Mouse (Mus musculus): ENCODE results near the gene Ccdc71l. TPM values are rescaled to one million over a fixed set of nuclear protein-coding genes. Genes with fewer than 3 reads are reported as not detected.

Gene Ccdc71l
- 4.4 and 5.0 TPM in 2 replicates for polyA plus RNA-seq (2012; rRNA removed)

DNA sequence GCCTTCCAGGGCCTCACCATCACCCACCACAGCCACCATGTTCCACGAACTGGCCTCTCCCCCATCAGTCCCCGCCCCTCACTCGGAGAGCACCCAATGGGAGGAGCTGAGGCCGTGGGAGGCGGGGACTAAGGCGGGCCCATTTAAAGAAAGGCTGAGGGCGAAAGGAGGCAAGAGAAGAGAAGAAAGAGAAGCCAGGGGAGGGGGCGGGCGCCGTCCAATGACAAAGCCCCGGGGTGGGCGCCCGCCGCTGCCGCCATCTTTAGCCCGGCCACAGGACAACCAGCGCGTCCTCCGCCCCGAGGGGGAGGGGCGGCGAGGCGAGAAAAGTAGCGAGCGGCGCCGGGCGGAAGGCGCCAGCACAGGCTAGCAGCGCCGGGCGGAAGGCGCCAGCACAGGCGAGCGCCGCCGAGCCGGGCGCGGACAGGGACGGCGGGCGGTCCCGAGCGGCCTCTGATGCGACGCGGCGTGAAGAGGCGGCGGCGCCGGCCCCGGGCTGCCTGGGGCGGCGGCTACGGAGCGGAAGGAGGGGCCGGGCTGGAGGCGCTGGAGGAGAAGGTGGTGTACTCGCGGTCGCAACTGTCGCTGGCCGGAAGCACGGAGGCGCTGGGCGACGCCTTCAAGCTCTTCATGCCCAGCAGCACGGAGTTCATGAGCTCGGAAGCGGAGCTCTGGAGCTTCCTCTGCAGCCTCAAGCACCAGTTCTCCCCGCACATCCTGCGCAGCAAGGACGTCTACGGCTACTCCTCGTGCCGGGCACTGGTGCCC lies at the start of gene Ccdc71l:
Ccdc71l (plus strand) TSS at position 177 of the 768 bp plus-strand sequence.
- TF ChIP-seq CTCF (conservative IDR thresholded peaks at IDR 0.05; ENCODE audit: insufficient read depth, insufficient read length, low read depth, low read length) = no peak
- no peak for TF ChIP-seq POLR2A (IDR thresholded peaks at IDR 0.05; ENCODE audit: low read depth, low read length)
- Histone ChIP-seq H3K27me3 (replicated peaks; ENCODE audit: control insufficient read depth, insufficient read depth, low read length) (no peaks in the 10 kb centered on the region), H3K27ac (ENCODE audit: insufficient read depth, low read depth, low read length) (peak within 1 kb of the TSS; percentile 75), H3K36me3 (ENCODE audit: control insufficient read depth, insufficient read depth, low read length) (no peaks in the 10 kb centered on the region), H3K4me1 (ENCODE audit: control insufficient read depth, insufficient read depth, low read length) (peaks cover 5% of the 10 kb centered on the region; the same call in 1 of the 2 replicates), H3K4me3 (ENCODE audit: insufficient read depth, low read depth, low read length) (peak within 1 kb of the TSS; percentile 92)
- DNase-seq = peak; percentile 88
- 1% methylated on average over 76 of the region's 78 CpGs for WGBS

- no peak overlapping the region for H3K27ac ChIP-seq (ENCODE audit: insufficient read depth, low read depth, low read length)
- no peaks in the 10 kb centered on the region for H3K4me1 ChIP-seq (ENCODE audit: control insufficient read depth, insufficient read depth, low read length)
- no peak for DNase-seq
- 22% methylated on average over 1 of the region's 1 CpGs for WGBS
- no peak overlapping the region for H3K4me3 ChIP-seq (ENCODE audit: insufficient read depth, low read depth, low read length)
- no peaks in the 10 kb centered on the region for H3K27me3 ChIP-seq (replicated peaks; ENCODE audit: control insufficient read depth, insufficient read depth, low read length)
- TF ChIP-seq POLR2A (IDR thresholded peaks at IDR 0.05; ENCODE audit: low read depth, low read length) = no peak
- no peak for TF ChIP-seq CTCF (conservative IDR thresholded peaks at IDR 0.05; ENCODE audit: insufficient read depth, insufficient read length, low read depth, low read length)
- no peaks in the 10 kb centered on the region for H3K36me3 ChIP-seq (ENCODE audit: control insufficient read depth, insufficient read depth, low read length)
These were observed 39.4 kb upstream of the Ccdc71l start for GRCm38 (mm10) chr12:32339078-32339477.

GRCm38 (mm10) chr12:32343487-32343886 lies 35.0 kb upstream of the Ccdc71l start:
- H3K36me3 ChIP-seq (ENCODE audit: control insufficient read depth, insufficient read depth, low read length) = no peaks in the 10 kb centered on the region
- H3K27me3 ChIP-seq (replicated peaks; ENCODE audit: control insufficient read depth, insufficient read depth, low read length) = no peaks in the 10 kb centered on the region
- no peak for DNase-seq
- WGBS = 85% methylated on average over 1 of the region's 1 CpGs
- TF ChIP-seq CTCF (conservative IDR thresholded peaks at IDR 0.05; ENCODE audit: insufficient read depth, insufficient read length, low read depth, low read length) (no peak), POLR2A (IDR thresholded peaks at IDR 0.05; ENCODE audit: low read depth, low read length) (no peak)
- no peak overlapping the region for H3K4me3 ChIP-seq (ENCODE audit: insufficient read depth, low read depth, low read length)
- H3K4me1 ChIP-seq (ENCODE audit: control insufficient read depth, insufficient read depth, low read length) = no peaks in the 10 kb centered on the region
- H3K27ac ChIP-seq (ENCODE audit: insufficient read depth, low read depth, low read length) = no peak overlapping the region

DNA sequence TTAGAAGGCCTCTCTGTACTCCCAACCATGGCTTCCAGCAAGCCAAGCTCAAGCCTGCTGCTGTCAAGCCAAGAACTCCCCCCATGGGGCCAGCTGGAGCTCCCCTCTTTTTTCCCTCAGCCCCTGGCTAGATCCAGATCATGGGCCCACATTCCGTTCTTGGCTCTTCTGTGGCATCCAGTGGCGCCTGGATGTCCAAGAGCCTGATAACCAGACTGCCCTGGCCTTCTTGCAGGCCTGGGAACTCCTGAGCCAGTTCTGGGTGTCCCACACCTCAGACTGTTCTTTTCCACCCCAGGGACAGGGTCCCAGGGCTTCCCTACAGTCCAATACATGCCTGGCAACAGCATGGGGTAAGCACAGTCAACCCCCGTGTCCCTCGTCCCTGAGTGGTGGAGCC lies 32.4 kb upstream of the Ccdc71l start:
- 95% methylated on average over 4 of the region's 4 CpGs for WGBS
- H3K36me3 ChIP-seq (ENCODE audit: control insufficient read depth, insufficient read depth, low read length) = no peaks in the 10 kb centered on the region
- DNase-seq = no peak
- H3K4me3 ChIP-seq (ENCODE audit: insufficient read depth, low read depth, low read length) = no peak overlapping the region
- no peak overlapping the region for H3K27ac ChIP-seq (ENCODE audit: insufficient read depth, low read depth, low read length)
- no peak for TF ChIP-seq CTCF (conservative IDR thresholded peaks at IDR 0.05; ENCODE audit: insufficient read depth, insufficient read length, low read depth, low read length)
- TF ChIP-seq POLR2A (IDR thresholded peaks at IDR 0.05; ENCODE audit: low read depth, low read length) = no peak
- no peaks in the 10 kb centered on the region for H3K4me1 ChIP-seq (ENCODE audit: control insufficient read depth, insufficient read depth, low read length)
- H3K27me3 ChIP-seq (replicated peaks; ENCODE audit: control insufficient read depth, insufficient read depth, low read length) = no peaks in the 10 kb centered on the region

DNA sequence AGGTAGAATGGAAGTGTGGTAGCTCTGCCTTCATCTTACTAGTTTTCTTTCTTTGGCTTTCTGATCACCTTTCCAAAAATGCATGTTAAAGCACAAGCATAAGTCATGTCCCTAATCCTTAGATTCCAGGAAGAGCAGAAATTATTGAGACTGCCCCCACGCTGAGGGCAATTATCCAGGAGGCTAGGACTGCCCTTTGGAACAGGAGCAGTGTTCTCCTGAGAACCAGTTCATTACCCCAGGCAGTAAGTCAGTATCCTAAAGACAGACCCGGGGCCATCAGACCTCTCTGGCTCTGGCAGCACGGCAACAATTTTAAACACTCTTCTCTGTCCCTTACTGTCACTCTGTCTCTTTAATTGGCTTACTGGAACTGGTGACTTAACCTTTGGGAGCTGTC lies 30.0 kb upstream of the Ccdc71l start:
- no peak for TF ChIP-seq CTCF (conservative IDR thresholded peaks at IDR 0.05; ENCODE audit: insufficient read depth, insufficient read length, low read depth, low read length)
- Histone ChIP-seq H3K27me3 (replicated peaks; ENCODE audit: control insufficient read depth, insufficient read depth, low read length) (no peaks in the 10 kb centered on the region), H3K4me3 (ENCODE audit: insufficient read depth, low read depth, low read length) (no peak overlapping the region), H3K4me1 (ENCODE audit: control insufficient read depth, insufficient read depth, low read length) (no peaks in the 10 kb centered on the region), H3K27ac (ENCODE audit: insufficient read depth, low read depth, low read length) (no peak overlapping the region), H3K36me3 (ENCODE audit: control insufficient read depth, insufficient read depth, low read length) (no peaks in the 10 kb centered on the region)
- peak; percentile 66 for DNase-seq
- WGBS = 48% methylated on average over 3 of the region's 3 CpGs

DNA sequence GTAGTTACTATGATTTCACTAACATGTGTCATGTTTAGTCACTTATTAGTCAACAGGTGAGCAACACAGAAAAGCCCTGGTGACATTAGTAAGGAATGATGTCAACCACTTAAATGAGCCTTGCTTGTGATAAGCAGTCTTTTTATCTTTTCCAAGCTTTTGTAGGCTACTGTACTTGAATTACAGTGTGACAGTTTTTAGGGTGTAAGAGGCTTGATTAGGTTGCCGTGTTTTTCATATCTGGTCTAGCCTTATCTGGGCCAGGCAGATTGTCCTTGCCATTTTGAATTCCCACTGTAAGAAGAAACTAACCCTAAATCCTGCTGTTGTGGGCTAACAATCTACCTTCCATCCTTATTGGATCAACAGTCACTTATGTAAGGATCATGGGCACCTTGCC lies 26.6 kb upstream of the Ccdc71l start:
- H3K4me3 ChIP-seq (ENCODE audit: insufficient read depth, low read depth, low read length) = no peak overlapping the region
- no peak for DNase-seq
- H3K27me3 ChIP-seq (replicated peaks; ENCODE audit: control insufficient read depth, insufficient read depth, low read length) = no peaks in the 10 kb centered on the region
- no peaks in the 10 kb centered on the region for H3K36me3 ChIP-seq (ENCODE audit: control insufficient read depth, insufficient read depth, low read length)
- TF ChIP-seq CTCF (conservative IDR thresholded peaks at IDR 0.05; ENCODE audit: insufficient read depth, insufficient read length, low read depth, low read length) (no peak), POLR2A (IDR thresholded peaks at IDR 0.05; ENCODE audit: low read depth, low read length) (no peak)
- WGBS = 84% methylated on average over 1 of the region's 1 CpGs
- no peak overlapping the region for H3K27ac ChIP-seq (ENCODE audit: insufficient read depth, low read depth, low read length)
- H3K4me1 ChIP-seq (ENCODE audit: control insufficient read depth, insufficient read depth, low read length) = no peaks in the 10 kb centered on the region

GRCm38 (mm10) chr12:32379296-32379725 lies 807 bp downstream of the Ccdc71l start:
- peak; percentile 91 for DNase-seq
- Histone ChIP-seq H3K36me3 (ENCODE audit: control insufficient read depth, insufficient read depth, low read length) (no peaks in the 10 kb centered on the region), H3K4me3 (ENCODE audit: insufficient read depth, low read depth, low read length) (peak overlapping the region; percentile 92), H3K27me3 (replicated peaks; ENCODE audit: control insufficient read depth, insufficient read depth, low read length) (no peaks in the 10 kb centered on the region), H3K27ac (ENCODE audit: insufficient read depth, low read depth, low read length) (peak overlapping the region; percentile 75), H3K4me1 (ENCODE audit: control insufficient read depth, insufficient read depth, low read length) (peaks cover 5% of the 10 kb centered on the region; the same call in 1 of the 2 replicates)
- 1% methylated on average over 64 of the region's 67 CpGs for WGBS
- TF ChIP-seq POLR2A (IDR thresholded peaks at IDR 0.05; ENCODE audit: low read depth, low read length) (peak; percentile 9), CTCF (conservative IDR thresholded peaks at IDR 0.05; ENCODE audit: insufficient read depth, insufficient read length, low read depth, low read length) (peak; percentile 62)
